Mouse (Mus musculus): ENCODE data around the gene Actn3. TPM values are rescaled to one million over a fixed set of nuclear protein-coding genes. Genes with fewer than 3 reads are reported as not detected.
"Not testable (repeated sequence)": the region's sequence is repeated elsewhere in the genome, so short reads cannot be mapped to it uniquely, and the experiment has no call there.

Actn3 gene
- total RNA-seq (2021): under 1 TPM; 0.53 to 0.66 TPM
- long read RNA-seq, experiment 1, transcript Actn3-201 (21 exons, 2,887 nt): major isoform, 5 of 8 reads
- long read RNA-seq, experiment 1, partial matches to known transcripts: 0 of 8 reads
- long read RNA-seq, experiment 1, other reads (novel, unspliced or antisense): 3 of 8 reads
- long read RNA-seq, experiment 2: 0 reads

GRCm38 (mm10) chr19:4877785-4878184, at the start of gene Actn3:
Actn3 (minus strand) TSS chr19:4877909.
- no peak for DNase-seq

GRCm38 (mm10) chr19:4925121-4925860, 47.6 kb upstream of the Actn3 start:
- DNase-seq: no peak

- peak in 1 of 2 experiments; percentile 56 for DNase-seq
Measured at GRCm38 (mm10) chr19:4919652-4920051, 41.9 kb upstream of the Actn3 start.

- no peak for DNase-seq
Measured at GRCm38 (mm10) chr19:4916827-4917226, 39.1 kb upstream of the Actn3 start.

- DNase-seq: peak; percentile 68 to 73
Measured at GRCm38 (mm10) chr19:4915924-4916603, 38.4 kb upstream of the Actn3 start.

- peak in 1 of 2 experiments; percentile 44 for DNase-seq
Measured at GRCm38 (mm10) chr19:4909376-4909775, 31.7 kb upstream of the Actn3 start.

- DNase-seq: peak; percentile 48 to 53
Measured at GRCm38 (mm10) chr19:4908107-4908506, 30.4 kb upstream of the Actn3 start.

- peak; percentile 83 to 84 for DNase-seq
Measured at GRCm38 (mm10) chr19:4905979-4906794, 28.5 kb upstream of the Actn3 start, which contains the start of gene Bbs1. Bbs1 (minus strand) TSS chr19:4906628.

GRCm38 (mm10) chr19:4899888-4900287, 22.2 kb upstream of the Actn3 start:
- no peak for DNase-seq

GRCm38 (mm10) chr19:4898972-4899371, 21.3 kb upstream of the Actn3 start:
- DNase-seq: no peak

- peak in 1 of 2 experiments; percentile 9 for DNase-seq
Measured at GRCm38 (mm10) chr19:4896780-4897520, 19.2 kb upstream of the Actn3 start.

GRCm38 (mm10) chr19:4891798-4892197, 14.1 kb upstream of the Actn3 start:
- DNase-seq: no peak

GRCm38 (mm10) chr19:4889791-4890190, 12.1 kb upstream of the Actn3 start:
- no peak for DNase-seq

- DNase-seq: no peak
Measured at GRCm38 (mm10) chr19:4883961-4884360, 6.3 kb upstream of the Actn3 start.

GRCm38 (mm10) chr19:4879324-4879703, 1.6 kb upstream of the Actn3 start:
- DNase-seq: no peak

- DNase-seq: peak; percentile 96 to 97
Measured at GRCm38 (mm10) chr19:4878405-4879323, 955 bp upstream of the Actn3 start, which contains the start of gene Zdhhc24. Zdhhc24 (plus strand) TSS chr19:4878668.

GRCm38 (mm10) chr19:4876755-4877154, 954 bp downstream of the Actn3 start:
- no peak for DNase-seq

- no peak for DNase-seq
Measured at GRCm38 (mm10) chr19:4876241-4876640, 1.5 kb downstream of the Actn3 start.

- DNase-seq: not testable (repeated sequence)
Measured at GRCm38 (mm10) chr19:4874613-4875012, 3.1 kb downstream of the Actn3 start.

GRCm38 (mm10) chr19:4865147-4865546, 12.6 kb downstream of the Actn3 start:
- DNase-seq: peak; percentile 47 to 68
